Mouse (Mus musculus) liver, embryonic 11.5 days (tissue): ENCODE data around the gene Atp5s. TPM values are rescaled to one million over a fixed set of nuclear protein-coding genes. Genes with fewer than 3 reads are reported as not detected.
A peak's percentile ranks its signal among the peaks of the same experiment; 100 is the strongest.

Source experiments
- ATAC-seq: fragments of 200-750 bp; cut with Nextera tagmentation; replicated peaks from 2 replicates; pipeline ENCODE4 v1.8.0; 2017; ENCODE audit warnings: moderate number of reproducible peaks, mild to moderate bottlenecking, moderate TSS enrichment, moderate library complexity; ENCODE audit not compliant: low FRiP score
- DNase-seq: peaks from one replicate; pipeline ENCODE4 v3.0.0-alpha.2; 2017; ENCODE audit warnings: low spot score
- H3K27ac ChIP-seq: fragments of 300-500 bp; sonication (generic); 2 replicates; pipeline ENCODE4 v1.5.1; 2014; ENCODE audit warnings: mild to moderate bottlenecking, low read depth, low read length, control low read depth
- H3K27me3 ChIP-seq: fragments of 300-500 bp; sonication (generic); replicated peaks from 2 replicates; pipeline ENCODE4 v1.6.1; 2014; ENCODE audit warnings: low read length, mixed read lengths; ENCODE audit not compliant: control insufficient read depth, insufficient read depth
- H3K36me3 ChIP-seq: fragments of 300-500 bp; sonication (generic); 2 replicates; pipeline ENCODE4 v1.6.1; 2014; ENCODE audit warnings: mild to moderate bottlenecking, low read length, moderate library complexity, mixed read lengths; ENCODE audit not compliant: control insufficient read depth, insufficient read depth
- H3K4me1 ChIP-seq: fragments of 300-500 bp; sonication (generic); replicated peaks from 2 replicates; pipeline ENCODE4 v1.6.1; 2014; ENCODE audit warnings: low read length, mixed read lengths; ENCODE audit not compliant: control insufficient read depth, insufficient read depth
- H3K4me2 ChIP-seq: fragments of 300-500 bp; sonication (generic); 2 replicates; pipeline ENCODE4 v1.6.1; 2014; ENCODE audit warnings: mild to moderate bottlenecking, control low read depth, moderate library complexity
- H3K4me3 ChIP-seq: fragments of 300-500 bp; sonication (generic); 2 replicates; pipeline ENCODE4 v1.5.1; 2014; ENCODE audit warnings: low read depth, low read length, control low read depth
- H3K9ac ChIP-seq: fragments of 300-500 bp; sonication (generic); 2 replicates; pipeline ENCODE4 v1.6.1; 2014; ENCODE audit warnings: low read depth, low read length, control low read depth
- H3K9me3 ChIP-seq: fragments of 300-500 bp; sonication (generic); 2 replicates; pipeline ENCODE4 v1.6.1; 2016; ENCODE audit warnings: low read length, inconsistent platforms, mixed read lengths; ENCODE audit not compliant: control insufficient read depth
- WGBS: fragments of 180-500 bp; shearing (Covaris S2); extraction: QIAGEN DNeasy Blood & Tissue Kit; methylation state at CpG from one replicate; pipeline ENCODE4 v1.1.7; 2014; 5-methylcytosine and 5-hydroxymethylcytosine counted together
- polyA plus RNA-seq: library from polyadenylated mRNA; unstranded; fragments of >200 nt; fragmentation: Nextera tagmentation; extraction: Ambion mirVana; gene quantifications from 2 replicates; pipeline ENCODE4 v1.2.1, GENCODE M21; 2014

Atp5s gene
- polyA plus RNA-seq, 1 experiment from 2014 or later: 34.3 TPM

- Histone ChIP-seq H3K27me3 (no peaks in the 10 kb centered on the region), H3K4me1 (peaks cover 5% of the 10 kb centered on the region), H3K9me3 (no peaks in the 10 kb centered on the region), H3K4me2 (no peak overlapping the region), H3K36me3 (no peaks in the 10 kb centered on the region), H3K9ac (no peak overlapping the region), H3K4me3 (no peak overlapping the region), H3K27ac (no peak overlapping the region)
- 0 out of 2 replicates have a peak, but pooled peaks have one; percentile 15 for ATAC-seq
- 44% methylated on average over 10 of the region's 10 CpGs for WGBS
- no peak for DNase-seq
These were observed 27.2 kb downstream of the Atp5s start for GRCm38 (mm10) chr12:69751864-69752341.

- no peaks in the 10 kb centered on the region for H3K27me3 ChIP-seq
- H3K4me2 ChIP-seq: no peak overlapping the region
- no peak overlapping the region for H3K27ac ChIP-seq
- no peak for ATAC-seq
- no peak overlapping the region for H3K4me3 ChIP-seq
- no peaks in the 10 kb centered on the region for H3K36me3 ChIP-seq
- DNase-seq: no peak
- H3K9me3 ChIP-seq: no peaks in the 10 kb centered on the region
- H3K4me1 ChIP-seq: peaks cover 13% of the 10 kb centered on the region
- WGBS: 84% methylated on average over 5 of the region's 5 CpGs
- H3K9ac ChIP-seq: no peak overlapping the region
These were observed 29.2 kb downstream of the Atp5s start for GRCm38 (mm10) chr12:69753936-69754335.

- WGBS: 77% methylated on average over 5 of the region's 5 CpGs
- H3K27ac ChIP-seq: no peak overlapping the region
- ATAC-seq (no peak), DNase-seq (no peak)
- no peak overlapping the region for H3K9ac ChIP-seq
- no peaks in the 10 kb centered on the region for H3K27me3 ChIP-seq
- no peaks in the 10 kb centered on the region for H3K36me3 ChIP-seq
- no peak overlapping the region for H3K4me2 ChIP-seq
- no peaks in the 10 kb centered on the region for H3K9me3 ChIP-seq
- peaks cover 21% of the 10 kb centered on the region for H3K4me1 ChIP-seq
- H3K4me3 ChIP-seq: no peak overlapping the region
These were observed 31.3 kb downstream of the Atp5s start for GRCm38 (mm10) chr12:69756015-69756414.

- Histone ChIP-seq H3K9ac (peak overlapping the region; percentile 46), H3K4me1 (peaks cover 21% of the 10 kb centered on the region), H3K4me2 (peak overlapping the region; percentile 82), H3K4me3 (0 out of 2 replicates have a peak overlapping the region, but pooled peaks have one; percentile 24), H3K27me3 (no peaks in the 10 kb centered on the region), H3K27ac (peak overlapping the region; percentile 97), H3K9me3 (no peaks in the 10 kb centered on the region), H3K36me3 (no peaks in the 10 kb centered on the region)
- ATAC-seq (peak; percentile 93), DNase-seq (peak; percentile 84)
- 6% methylated on average over 22 of the region's 22 CpGs for WGBS
These were observed 32.8 kb downstream of the Atp5s start for GRCm38 (mm10) chr12:69757418-69758141.

- peak; percentile 47 for ATAC-seq
- Histone ChIP-seq H3K9ac (peak overlapping the region; percentile 65), H3K36me3 (no peaks in the 10 kb centered on the region), H3K27me3 (no peaks in the 10 kb centered on the region), H3K4me3 (peak overlapping the region; percentile 40), H3K27ac (peak overlapping the region; percentile 97), H3K4me2 (peak overlapping the region; percentile 82), H3K9me3 (no peaks in the 10 kb centered on the region), H3K4me1 (peaks cover 21% of the 10 kb centered on the region)
- WGBS: 3% methylated on average over 20 of the region's 22 CpGs
- peak; percentile 71 for DNase-seq
These were observed 33.8 kb downstream of the Atp5s start for GRCm38 (mm10) chr12:69758221-69759185.

GRCm38 (mm10) chr12:69759267-69759885 lies 34.6 kb downstream of the Atp5s start:
- H3K4me2 ChIP-seq: peak overlapping the region; percentile 82
- H3K27ac ChIP-seq: peak overlapping the region; percentile 97
- DNase-seq (no peak), ATAC-seq (peak; percentile 81)
- H3K9ac ChIP-seq: peak overlapping the region; percentile 65
- H3K4me1 ChIP-seq: peaks cover 19% of the 10 kb centered on the region
- peak overlapping the region; percentile 40 for H3K4me3 ChIP-seq
- 16% methylated on average over 7 of the region's 7 CpGs for WGBS
- no peaks in the 10 kb centered on the region for H3K27me3 ChIP-seq
- H3K9me3 ChIP-seq: no peaks in the 10 kb centered on the region
- H3K36me3 ChIP-seq: no peaks in the 10 kb centered on the region

- peak overlapping the region; percentile 60 for H3K27ac ChIP-seq
- no peak for ATAC-seq
- H3K4me1 ChIP-seq: peaks cover 19% of the 10 kb centered on the region
- H3K9ac ChIP-seq: no peak overlapping the region; the same call in 1 of the 2 replicates
- no peaks in the 10 kb centered on the region for H3K9me3 ChIP-seq
- no peak overlapping the region for H3K4me3 ChIP-seq
- 57% methylated on average over 6 of the region's 6 CpGs for WGBS
- H3K36me3 ChIP-seq: no peaks in the 10 kb centered on the region
- no peak for DNase-seq
- H3K4me2 ChIP-seq: peak overlapping the region; percentile 25; the same call in 1 of the 2 replicates
- H3K27me3 ChIP-seq: no peaks in the 10 kb centered on the region
These were observed 35.3 kb downstream of the Atp5s start for GRCm38 (mm10) chr12:69760014-69760413.

GRCm38 (mm10) chr12:69760743-69761406 lies 36.1 kb downstream of the Atp5s start:
- WGBS: 91% methylated on average over 20 of the region's 20 CpGs
- Histone ChIP-seq H3K27ac (no peak overlapping the region), H3K4me3 (no peak overlapping the region), H3K27me3 (no peaks in the 10 kb centered on the region), H3K36me3 (no peaks in the 10 kb centered on the region), H3K4me2 (no peak overlapping the region), H3K9ac (no peak overlapping the region), H3K4me1 (peaks cover 20% of the 10 kb centered on the region), H3K9me3 (no peaks in the 10 kb centered on the region)
- ATAC-seq: no peak
- DNase-seq: no peak
